Mouse (Mus musculus): Measurements from ENCODE around the gene Zfand4.

- no peak for TF ChIP-seq GATA1 (IDR thresholded peaks at IDR 0.05; ENCODE audit: low read length)
- no peak for TF ChIP-seq TAL1 (IDR thresholded peaks at IDR 0.05; ENCODE audit: low read length)
These were observed 3.5 kb upstream of the Zfand4 start for GRCm38 (mm10) chr6:116260481-116260880.

Data from erythroblast, embryonic 14.5 days (primary cell).